Mouse (Mus musculus) heart, adult 2 months (tissue): ENCODE data around the gene Esd. TPM values are rescaled to one million over a fixed set of nuclear protein-coding genes. Genes with fewer than 3 reads are reported as not detected.

Experiments
- DNase-seq, 2 experiments: peaks; one replicate each; pipeline ENCODE4 v3.0.0; 2021
- H3K27ac ChIP-seq: fragments of 200-600 bp; 2 replicates; pipeline ENCODE4 v1.8.1; 2022
- H3K27me3 ChIP-seq: fragments of 200-500 bp; 2 replicates; pipeline ENCODE4 v1.6.1; 2012; ENCODE audit warnings: mild to moderate bottlenecking, low read length, inconsistent platforms, mixed read lengths; ENCODE audit not compliant: control insufficient read depth, insufficient read depth
- H3K36me3 ChIP-seq: fragments of 200-500 bp; 2 replicates; pipeline ENCODE4 v1.6.1; 2012; ENCODE audit warnings: low read length, inconsistent platforms; ENCODE audit not compliant: control insufficient read depth, insufficient read depth
- H3K4me1 ChIP-seq: fragments of 200-500 bp; 2 replicates; pipeline ENCODE4 v1.6.1; 2011; ENCODE audit warnings: low read length; ENCODE audit not compliant: control insufficient read depth, insufficient read depth
- H3K4me3 ChIP-seq: fragments of 200-600 bp; 2 replicates; pipeline ENCODE4 v1.8.1; 2022
- H3K79me2 ChIP-seq: fragments of 200-500 bp; replicated peaks from 2 replicates; pipeline ENCODE4 v1.6.1; 2012; ENCODE audit warnings: mild to moderate bottlenecking, inconsistent platforms, low read length, moderate library complexity, mixed read lengths; ENCODE audit not compliant: control insufficient read depth, insufficient read depth
- H3K9ac ChIP-seq: fragments of 200-500 bp; 2 replicates; pipeline ENCODE4 v1.6.1; 2012; ENCODE audit warnings: low read depth, mild to moderate bottlenecking, control low read depth, inconsistent platforms, low read length, mixed read lengths
- CTCF ChIP-seq: fragments of 200-600 bp; IDR thresholded peaks from 2 replicates; pipeline ENCODE4 v1.8.1; 2022; ENCODE audit warnings: antibody characterized with exemption, mild to moderate bottlenecking, moderate library complexity
- EP300 ChIP-seq: fragments of 200-500 bp; IDR thresholded peaks from 2 replicates; pipeline ENCODE4 v1.6.1; 2011; ENCODE audit warnings: low read depth, low read length, control low read depth; ENCODE audit not compliant: insufficient read depth
- POLR2A ChIP-seq: fragments of 200-500 bp; IDR thresholded peaks from 2 replicates; pipeline ENCODE4 v1.6.1; 2011; ENCODE audit warnings: mild to moderate bottlenecking, low read depth, low read length, control low read depth; ENCODE audit not compliant: insufficient read depth
- WGBS: fragments of 180-500 bp; shearing (Covaris S2); methylation state at CpG from one replicate; pipeline ENCODE4 v1.1.7; 2018; 5-methylcytosine and 5-hydroxymethylcytosine counted together
- intact Hi-C: fragments of 180-260 bp; cut with DNase I; formaldehyde crosslinking; loops from one replicate; pipeline ENCODE4 v1.15.1; 2025
- polyA plus RNA-seq: library from polyadenylated mRNA; depleted of rRNA; stranded (reverse); fragments of >200 nt; gene quantifications from 2 replicates; pipeline ENCODE4 v1.2.3, GENCODE M21; 2012; rRNA removed
- total RNA-seq, 2 experiments: library from RNA; stranded (reverse); gene quantifications; 2 replicates each; pipeline ENCODE4 v1.2.3; 2021

The Esd gene
- total and polyA plus RNA-seq, 3 experiments: 56.8 to 123 (median 113) TPM

- Histone ChIP-seq H3K36me3 (peaks cover 5% of the 10 kb centered on the region), H3K4me3 (no peak overlapping the region), H3K27me3 (no peaks in the 10 kb centered on the region), H3K79me2 (no peaks in the 10 kb centered on the region; the same call in 1 of the 2 replicates), H3K9ac (no peak overlapping the region), H3K27ac (no peak overlapping the region), H3K4me1 (peaks cover 2% of the 10 kb centered on the region; the same call in 1 of the 2 replicates)
- WGBS: 95% methylated on average over 16 of the region's 16 CpGs
- no peak for TF ChIP-seq EP300
- no peak for TF ChIP-seq POLR2A
- no peak for TF ChIP-seq CTCF
- intact Hi-C loops: no loop called here
- DNase-seq: no peak
These were observed 66.2 kb downstream of the Esd start for GRCm38 (mm10) chr14:74798063-74798890.

Other genes with a start within 250 kb of the Esd start
- under 1 TPM; 0.73 to 0.77 TPM for gene Htr2a, start 91.5 kb upstream of the Esd start, total RNA-seq
- gene Htr2a, start 91.5 kb upstream of the Esd start, polyA plus RNA-seq: 0.32 and 0.33 TPM in 2 replicates
- gene Lrch1, start 215.6 kb downstream of the Esd start, total RNA-seq: 10 to 100 TPM; 14.8 to 17.1 TPM
- 7.5 and 10.7 TPM in 2 replicates for gene Lrch1, start 215.6 kb downstream of the Esd start, polyA plus RNA-seq